Mouse (Mus musculus): Measurements from ENCODE around the gene Tcf19.
"Not testable (repeated sequence)": the region's sequence is repeated elsewhere in the genome, so short reads cannot be mapped to it uniquely, and the experiment has no call there.

The Tcf19 gene

DNA sequence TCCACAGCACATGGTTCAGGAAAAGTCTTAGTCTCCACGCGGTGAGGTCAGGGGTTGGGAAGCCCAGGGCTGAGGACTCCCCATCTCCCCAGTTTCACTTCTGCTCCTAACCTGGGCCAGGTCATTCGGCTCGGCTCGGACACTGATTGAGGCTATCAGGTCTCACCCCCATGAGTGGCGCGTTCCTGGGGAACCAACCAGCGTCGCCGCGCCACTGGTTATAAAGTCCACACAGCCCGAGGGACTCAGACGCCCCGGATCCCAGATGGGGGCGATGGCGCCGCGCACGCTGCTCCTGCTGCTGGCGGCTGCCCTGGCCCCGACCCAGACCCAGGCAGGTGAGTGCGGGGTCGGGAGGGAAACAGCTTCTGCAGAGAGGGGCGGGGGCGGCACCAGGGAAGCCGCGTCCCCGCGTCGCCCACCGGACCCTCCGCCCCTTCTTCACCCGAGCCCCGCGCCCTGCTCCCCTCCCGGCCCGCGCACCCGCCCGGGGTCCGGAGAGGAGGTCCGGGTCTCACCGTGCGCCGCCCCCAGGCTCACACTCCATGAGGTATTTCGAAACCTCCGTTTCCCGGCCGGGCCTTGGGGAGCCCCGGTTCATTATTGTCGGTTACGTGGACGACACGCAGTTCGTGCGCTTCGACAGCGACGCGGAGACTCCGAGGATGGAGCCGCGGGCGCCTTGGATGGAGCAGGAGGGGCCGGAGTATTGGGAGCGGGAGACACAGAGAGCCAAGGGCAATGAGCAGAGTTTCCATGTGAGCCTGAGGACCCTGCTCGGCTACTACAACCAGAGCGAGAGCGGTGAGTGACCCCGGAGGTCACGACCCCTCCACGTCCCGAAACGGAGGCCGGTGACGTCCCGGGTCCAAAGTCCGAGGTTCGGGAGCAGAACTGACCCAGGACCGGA, 46.5 kb downstream of the Tcf19 start, which contains the start of gene H2-Q10:
TSS of gene H2-Q10 (plus strand) at position 248 of the 910 bp plus-strand sequence.
- no peak for DNase-seq

DNA sequence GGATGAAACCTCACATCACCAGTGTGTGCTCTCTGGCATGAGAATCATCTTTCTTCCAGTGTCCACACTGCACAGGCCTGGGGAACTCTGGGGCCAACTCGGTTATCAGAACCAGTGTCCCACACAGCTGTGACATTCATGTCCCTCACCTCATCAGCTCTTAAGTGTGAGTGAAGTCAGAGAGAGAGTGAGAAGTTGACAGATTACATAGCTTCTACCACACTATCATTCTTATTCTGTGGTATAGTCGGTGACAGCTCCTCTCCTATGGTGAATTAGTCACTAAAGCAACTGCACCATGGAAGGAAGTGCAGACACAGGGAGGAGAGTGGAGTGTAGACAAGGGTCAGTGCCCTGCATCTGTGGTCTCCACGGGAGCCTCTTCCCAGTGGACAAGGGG, 47.7 kb downstream of the Tcf19 start:
- DNase-seq: not testable (repeated sequence)

DNA sequence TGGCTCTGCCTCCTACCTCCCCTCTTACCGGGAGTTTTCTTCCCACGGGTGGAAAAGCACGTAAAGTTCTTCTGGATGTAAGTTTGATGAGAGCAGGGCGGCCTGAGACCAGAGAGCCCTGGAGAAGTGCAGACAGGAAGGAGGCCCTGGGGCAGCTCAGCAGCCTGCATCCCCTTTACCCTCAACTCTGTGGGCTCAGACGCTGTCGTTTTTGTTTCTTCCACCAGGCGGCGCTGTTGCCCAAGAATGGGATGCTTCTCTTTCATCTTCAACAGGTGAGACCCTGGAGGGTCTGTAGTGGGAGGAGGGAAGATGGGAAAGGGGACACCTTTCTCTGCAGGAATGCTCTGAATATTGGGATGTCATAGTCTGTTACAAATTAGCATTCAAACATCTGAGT, 51.0 kb downstream of the Tcf19 start:
- not testable (repeated sequence) for DNase-seq

Data from cerebellum, adult 9-11 months (tissue).